Mouse (Mus musculus) kidney, adult 2 months (tissue): Measurements from ENCODE around the gene Prrx1.

Experiments
- CTCF ChIP-seq: fragments of 200-500 bp; conservative IDR thresholded peaks from 2 replicates; pipeline ENCODE4 v1.5.1; 2011; ENCODE audit warnings: low read depth, mild to moderate bottlenecking, control low read depth, low read length, moderate library complexity, mixed read lengths; ENCODE audit not compliant: insufficient read depth, insufficient read length
- POLR2A ChIP-seq: fragments of 200-500 bp; IDR thresholded peaks from one replicate; pipeline ENCODE4 v1.6.1; 2011; ENCODE audit warnings: low read depth, low read length, control low read depth

DNA sequence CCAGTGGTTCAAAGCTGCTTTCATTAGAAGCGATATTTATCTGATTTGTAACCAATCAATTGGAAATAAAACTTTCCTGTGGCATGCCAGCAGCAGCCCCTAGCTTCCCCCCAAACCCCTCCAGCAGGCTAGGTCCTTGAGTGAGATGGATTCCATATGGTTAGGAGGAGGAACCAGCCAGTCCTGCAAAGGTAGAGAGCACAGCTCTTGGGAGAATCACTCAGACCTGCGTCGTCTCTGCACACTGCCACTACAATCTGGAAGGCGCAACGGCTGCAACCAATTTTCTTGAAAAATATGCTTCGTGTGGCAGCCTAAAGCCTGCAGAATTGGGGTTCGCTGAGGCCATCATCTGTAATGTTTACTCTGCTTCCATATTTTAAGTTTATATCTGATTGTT, 44.7 kb upstream of the Prrx1 start:
- no peak for TF ChIP-seq CTCF
- TF ChIP-seq POLR2A: no peak
